11 mouse cellular contexts compared by ENCODE assay signal in genomic region chr10:103029730-103030490, GRCm38 (mm10). TPM values are rescaled to one million over a fixed set of nuclear protein-coding genes. Genes with fewer than 3 reads are reported as not detected.
DNase-seq lines count a peak whose midpoint lies in the region; ATAC-seq and TF ChIP-seq lines count a peak whose summit lies in the region.
"Had no signal": no experiment of that assay in that cellular context is flagged by ENCODE, and none has a peak within 500 bp of the region (broad histone marks: within the 10 kb centered on the region; RNA-seq: fewer than 3 reads in every experiment).

Gene Alx1 (minus strand): TSS chr10:103030215.

- intact Hi-C loops in gastrocnemius, postnatal 36 days (cut with DNase I), result no loop called here

- DNase-seq in gastrocnemius, postnatal 10 days, result peak; percentile 9
- DNase-seq in gastrocnemius, postnatal 36 days, result no peak
- DNase-seq in lung, embryonic 14.5 days, result peak; percentile 22
- DNase-seq in lung, postnatal 4 days, result no peak
- DNase-seq in adipocyte (ENCODE audit: low spot score), result no peak
- DNase-seq in layer of hippocampus, postnatal 14 days (ENCODE audit: low spot score in 2 of 2), result no peak

- no peak within 1 kb of the TSS for H3K9ac ChIP-seq in lung, embryonic 14.5 days
- peak within 1 kb of the TSS; percentile 74 for H3K9ac ChIP-seq in embryonic facial prominence, embryonic 12.5 days
- H3K9ac ChIP-seq in midbrain, embryonic 12.5 days (replicated peaks), result no peak within 1 kb of the TSS

- WGBS in lung, embryonic 14.5 days, result 3% methylated on average over 32 of the region's 32 CpGs
- WGBS in embryonic facial prominence, embryonic 12.5 days, result 3% methylated on average over 32 of the region's 32 CpGs
- WGBS in midbrain, embryonic 12.5 days, result 2% methylated on average over 32 of the region's 32 CpGs

- no peaks in the 10 kb centered on the region for H3K36me3 ChIP-seq in lung, embryonic 14.5 days (ENCODE audit: insufficient read depth)
- H3K36me3 ChIP-seq in embryonic facial prominence, embryonic 12.5 days, result no peaks in the 10 kb centered on the region
- no peaks in the 10 kb centered on the region for H3K36me3 ChIP-seq in midbrain, embryonic 12.5 days

- ATAC-seq in lung, embryonic 14.5 days (ENCODE audit: insufficient read depth), result no peak
- ATAC-seq in embryonic facial prominence, embryonic 12.5 days (ENCODE audit: insufficient number of reproducible peaks, insufficient read depth, low FRiP score, low TSS enrichment), result no peak
- ATAC-seq in midbrain, embryonic 12.5 days (ENCODE audit: low FRiP score, low read depth), result no peak

- H3K27me3 ChIP-seq in lung, embryonic 14.5 days (ENCODE audit: insufficient read depth, low read length), result peaks cover 86% of the 10 kb centered on the region
- H3K27me3 ChIP-seq in embryonic facial prominence, embryonic 12.5 days, result peaks cover 40% of the 10 kb centered on the region
- peaks cover 68% of the 10 kb centered on the region for H3K27me3 ChIP-seq in midbrain, embryonic 12.5 days

- H3K27ac ChIP-seq in lung, embryonic 14.5 days (ENCODE audit: low read depth), result no peak within 1 kb of the TSS
- peak within 1 kb of the TSS; percentile 97 for H3K27ac ChIP-seq in embryonic facial prominence, embryonic 12.5 days
- no peak within 1 kb of the TSS for H3K27ac ChIP-seq in midbrain, embryonic 12.5 days (replicated peaks)

- TF ChIP-seq CTCF in lung, embryonic 14.5 days (IDR thresholded peaks at IDR 0.05; ENCODE audit: low read depth), result no peak

- H3K9me3 ChIP-seq in lung, embryonic 14.5 days (ENCODE audit: low read depth, low read length), result no peaks in the 10 kb centered on the region
- no peaks in the 10 kb centered on the region for H3K9me3 ChIP-seq in embryonic facial prominence, embryonic 12.5 days
- no peaks in the 10 kb centered on the region for H3K9me3 ChIP-seq in midbrain, embryonic 12.5 days

- peak within 1 kb of the TSS; percentile 65; the same call in 1 of the 2 replicates for H3K4me2 ChIP-seq in lung, embryonic 14.5 days
- H3K4me2 ChIP-seq in embryonic facial prominence, embryonic 12.5 days (replicated peaks), result peak within 1 kb of the TSS; percentile 47
- peak within 1 kb of the TSS; percentile 55 for H3K4me2 ChIP-seq in midbrain, embryonic 12.5 days (replicated peaks)

- H3K4me3 ChIP-seq in lung, embryonic 14.5 days (ENCODE audit: low read depth, low read length), result peak within 1 kb of the TSS; percentile 37; the same call in 1 of the 2 replicates
- peak within 1 kb of the TSS; percentile 58 for H3K4me3 ChIP-seq in embryonic facial prominence, embryonic 12.5 days
- H3K4me3 ChIP-seq in midbrain, embryonic 12.5 days, result peak within 1 kb of the TSS; percentile 38; the same call in 1 of the 2 replicates

- H3K4me1 ChIP-seq in lung, embryonic 14.5 days (ENCODE audit: insufficient read depth), result no peaks in the 10 kb centered on the region
- peaks cover 4% of the 10 kb centered on the region; the same call in 1 of the 2 replicates for H3K4me1 ChIP-seq in embryonic facial prominence, embryonic 12.5 days
- H3K4me1 ChIP-seq in midbrain, embryonic 12.5 days, result peaks cover 20% of the 10 kb centered on the region

RNA-seq across cellular contexts. Expression of gene Alx1, which starts in this region (rescaled TPM):
- total RNA-seq in gastrocnemius, postnatal 10 days (2021), result under 1 TPM in 1 of 2 experiments, not detected in 1; 0.16 TPM
- not detected for total RNA-seq in gastrocnemius, postnatal 36 days (2021)
- polyA plus RNA-seq in lung, embryonic 14.5 days (2014; fragmentation: Nextera tagmentation; extraction: Ambion mirVana), result 0.08 and 0.20 TPM in 2 replicates
- polyA plus RNA-seq in embryonic facial prominence, embryonic 12.5 days (2016; fragmentation: Nextera tagmentation; extraction: Ambion mirVana), result 131 and 192 TPM in 2 replicates
- 4.6 and 12.5 TPM in 2 replicates for polyA plus RNA-seq in midbrain, embryonic 12.5 days (2016; fragmentation: Nextera tagmentation; extraction: Ambion mirVana)
- not detected for total RNA-seq in layer of hippocampus, postnatal 14 days (2021)
- total RNA-seq: gastrocnemius, adult 8-10 months; left cerebral cortex, postnatal 25 days; neutrophil, adult 5-6 weeks had no signal

Comparison
In these comparisons a context has a peak if more than half of its experiments do, and no peak if none do; other contexts are left out.
1. Peak in DNase-seq in gastrocnemius, postnatal 10 days; RNA of the gene not detected or under 1 TPM.
2. Peak in DNase-seq, H3K4me3 ChIP-seq and H3K4me2 ChIP-seq in lung, embryonic 14.5 days; RNA of the gene not detected or under 1 TPM.